ENCODE assay signal across 8 mouse cellular contexts in the genomic region with DNA sequence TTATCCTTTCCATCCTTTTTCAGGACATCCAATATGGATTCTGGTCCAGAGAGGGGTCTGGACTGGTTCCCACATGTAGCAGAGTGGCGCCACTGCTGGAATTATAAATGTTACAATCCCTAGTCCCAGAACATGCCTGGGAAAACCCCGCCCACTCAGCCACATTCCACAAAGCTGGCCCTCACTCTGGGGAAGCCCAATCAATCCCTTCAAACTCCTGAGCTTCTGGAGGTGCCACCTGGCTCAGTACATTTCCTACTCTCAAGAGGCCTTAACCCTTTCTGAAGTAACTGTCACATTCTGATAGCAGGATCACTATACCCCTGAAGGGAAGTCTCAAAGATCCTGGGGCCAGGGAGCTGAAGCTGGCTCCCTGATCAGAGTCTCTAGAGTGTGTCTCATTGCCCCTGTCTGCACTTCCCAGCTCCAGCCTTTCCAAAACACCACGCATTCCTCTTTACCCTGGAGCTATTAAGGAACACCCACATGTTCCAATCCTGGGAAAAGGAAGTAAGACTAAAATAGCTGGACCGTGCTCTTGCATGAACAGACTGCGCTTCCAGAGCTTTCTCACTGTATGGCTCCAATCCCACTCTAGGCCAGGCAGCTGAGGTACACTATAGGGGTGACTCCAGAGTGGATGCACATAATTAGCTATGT. TPM values are rescaled to one million over a fixed set of nuclear protein-coding genes. Genes with fewer than 3 reads are reported as not detected.
A peak's percentile ranks its signal among the peaks of the same experiment; 100 is the strongest.
DNase-seq lines count a peak whose midpoint lies in the region; ATAC-seq lines count a peak whose summit lies in the region.

No protein-coding gene starts in this region.

- H3K4me2 ChIP-seq in hindbrain, embryonic 13.5 days = no peak overlapping the region
- H3K4me2 ChIP-seq in hindbrain, embryonic 14.5 days (replicated peaks) = no peak overlapping the region
- no peak overlapping the region for H3K4me2 ChIP-seq in forebrain, embryonic 14.5 days (ENCODE audit: low read length)

- WGBS in hindbrain, embryonic 13.5 days = 80% methylated on average over 5 of the region's 5 CpGs
- 81% methylated on average over 5 of the region's 5 CpGs for WGBS in hindbrain, embryonic 14.5 days
- 76% methylated on average over 5 of the region's 5 CpGs for WGBS in forebrain, embryonic 14.5 days

- H3K4me1 ChIP-seq in hindbrain, embryonic 13.5 days (replicated peaks) = 0 out of 2 replicates have a peak, but pooled peaks cover 19% of the 10 kb centered on the region
- no peaks in the 10 kb centered on the region for H3K4me1 ChIP-seq in hindbrain, embryonic 14.5 days (replicated peaks; ENCODE audit: control insufficient read depth, insufficient read depth, low read length)
- no peaks in the 10 kb centered on the region for H3K4me1 ChIP-seq in forebrain, embryonic 14.5 days (ENCODE audit: control insufficient read depth, insufficient read depth, low read length)

- no peak for ATAC-seq in hindbrain, embryonic 13.5 days (ENCODE audit: low FRiP score)
- no peak for ATAC-seq in hindbrain, embryonic 14.5 days (ENCODE audit: low FRiP score)
- no peak for ATAC-seq in forebrain, embryonic 14.5 days

- H3K36me3 ChIP-seq in hindbrain, embryonic 13.5 days = peaks cover 95% of the 10 kb centered on the region
- H3K36me3 ChIP-seq in hindbrain, embryonic 14.5 days (replicated peaks; ENCODE audit: control insufficient read depth, insufficient read depth) = peaks cover 98% of the 10 kb centered on the region
- peaks cover 95% of the 10 kb centered on the region for H3K36me3 ChIP-seq in forebrain, embryonic 14.5 days (ENCODE audit: control insufficient read depth, insufficient read depth, low read length)

- no peaks in the 10 kb centered on the region for H3K9me3 ChIP-seq in hindbrain, embryonic 13.5 days
- no peaks in the 10 kb centered on the region for H3K9me3 ChIP-seq in hindbrain, embryonic 14.5 days (ENCODE audit: control insufficient read depth, low read length)
- no peaks in the 10 kb centered on the region for H3K9me3 ChIP-seq in forebrain, embryonic 14.5 days (replicated peaks; ENCODE audit: control insufficient read depth, low read length)

- no peak overlapping the region for H3K4me3 ChIP-seq in hindbrain, embryonic 13.5 days
- H3K4me3 ChIP-seq in hindbrain, embryonic 14.5 days (replicated peaks; ENCODE audit: low read length) = no peak overlapping the region
- no peak overlapping the region for H3K4me3 ChIP-seq in forebrain, embryonic 14.5 days (ENCODE audit: low read depth, low read length)

- DNase-seq in hindbrain, embryonic 14.5 days (ENCODE audit: low spot score) = no peak
- DNase-seq in gastrocnemius, postnatal 10 days = peak; percentile 63
- DNase-seq in kidney, adult 18-20 months = peak; percentile 47
- peak; percentile 56 for DNase-seq in lung, postnatal 25 days (ENCODE audit: low spot score)
- DNase-seq in layer of hippocampus, adult 8-10 months (ENCODE audit: low spot score in 2 of 2) = no peak
- no peak for DNase-seq in layer of hippocampus, postnatal 25 days (ENCODE audit: extremely low spot score in 1 of 2, low spot score in 1 of 2)
- DNase-seq in forebrain, embryonic 14.5 days (ENCODE audit: low spot score) = no peak

- H3K9ac ChIP-seq in hindbrain, embryonic 13.5 days = no peak overlapping the region
- H3K9ac ChIP-seq in hindbrain, embryonic 14.5 days = no peak overlapping the region
- H3K9ac ChIP-seq in forebrain, embryonic 14.5 days (ENCODE audit: low read length) = no peak overlapping the region

- H3K27ac ChIP-seq in hindbrain, embryonic 13.5 days = peak overlapping the region; percentile 46
- no peak overlapping the region for H3K27ac ChIP-seq in hindbrain, embryonic 14.5 days
- H3K27ac ChIP-seq in forebrain, embryonic 14.5 days (ENCODE audit: low read depth, low read length) = no peak overlapping the region

- no peaks in the 10 kb centered on the region for H3K27me3 ChIP-seq in hindbrain, embryonic 13.5 days
- no peaks in the 10 kb centered on the region for H3K27me3 ChIP-seq in hindbrain, embryonic 14.5 days (ENCODE audit: control insufficient read depth, insufficient read depth, low read length)
- H3K27me3 ChIP-seq in forebrain, embryonic 14.5 days (replicated peaks; ENCODE audit: control insufficient read depth, insufficient read depth, low read length) = no peaks in the 10 kb centered on the region

RNA-seq across cellular contexts. Expression of gene Ephx3, which starts 18.4 kb away (rescaled TPM):
- polyA plus RNA-seq in hindbrain, embryonic 13.5 days (2015; fragmentation: Nextera tagmentation; extraction: Ambion mirVana) = 0.10 and 0.23 TPM in 2 replicates
- polyA plus RNA-seq in hindbrain, embryonic 14.5 days (2014; fragmentation: Nextera tagmentation; extraction: Ambion mirVana) = 0.23 TPM in 1 of 2 replicates, not detected in the other
- under 1 TPM; 0.14 to 0.20 TPM for total RNA-seq in gastrocnemius, postnatal 10 days (2021)
- under 1 TPM in 3 of 4 experiments, not detected in 1; 0.17 to 0.48 (median 0.36) TPM for total RNA-seq in layer of hippocampus, adult 8-10 months (2022)
- under 1 TPM; 0.49 to 0.75 TPM for total RNA-seq in layer of hippocampus, postnatal 25 days (2021)
- polyA plus RNA-seq in forebrain, embryonic 14.5 days (2014; fragmentation: Nextera tagmentation; extraction: Ambion mirVana) = not detected in 2 replicates

RNA-seq across cellular contexts. Expression of gene Notch3, which starts 41.1 kb away (rescaled TPM):
- 8.2 and 8.6 TPM in 2 replicates for polyA plus RNA-seq in hindbrain, embryonic 13.5 days (2015; fragmentation: Nextera tagmentation; extraction: Ambion mirVana)
- 8.1 and 9.8 TPM in 2 replicates for polyA plus RNA-seq in hindbrain, embryonic 14.5 days (2014; fragmentation: Nextera tagmentation; extraction: Ambion mirVana)
- total RNA-seq in gastrocnemius, postnatal 10 days (2021) = 10 to 100 TPM; 39.6 to 47.8 TPM
- total RNA-seq in layer of hippocampus, adult 8-10 months (2022) = 10 to 100 TPM in 2 of 4 experiments, 1 to 10 TPM in 2; 7.0 to 13.4 (median 9.5) TPM
- total RNA-seq in layer of hippocampus, postnatal 25 days (2021) = 10 to 100 TPM in 1 of 2 experiments, 1 to 10 TPM in 1; 7.0 to 10.3 TPM
- polyA plus RNA-seq in forebrain, embryonic 14.5 days (2014; fragmentation: Nextera tagmentation; extraction: Ambion mirVana) = 5.6 and 6.0 TPM in 2 replicates

Comparison
In these comparisons a context has a peak if more than half of its experiments do, and no peak if none do; other contexts are left out.
1. DNase-seq: peak in gastrocnemius, postnatal 10 days (single experiment), kidney, adult 18-20 months (single experiment) and lung, postnatal 25 days (single experiment); none in hindbrain, embryonic 14.5 days (single experiment), layer of hippocampus, adult 8-10 months (0 of 2), layer of hippocampus, postnatal 25 days (0 of 2) and forebrain, embryonic 14.5 days (single experiment).